ENCODE assay signal across 8 mouse cellular contexts in the genomic region with DNA sequence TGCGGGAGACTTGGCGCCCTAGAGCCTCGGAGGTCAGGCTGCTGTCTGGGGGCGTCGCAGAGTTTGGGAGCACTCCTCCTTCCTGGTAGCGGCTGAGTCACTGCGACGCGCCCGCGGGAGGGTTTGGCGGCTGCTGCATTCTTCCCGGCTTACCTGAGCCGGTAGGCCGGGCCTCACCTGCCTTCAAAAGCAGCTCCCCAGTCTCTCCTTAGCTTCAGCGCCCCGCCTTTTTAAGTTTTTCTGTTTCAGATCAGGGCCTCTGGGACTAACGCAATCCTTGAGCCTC. TPM values are rescaled to one million over a fixed set of nuclear protein-coding genes. Genes with fewer than 3 reads are reported as not detected.
DNase-seq lines count a peak whose midpoint lies in the region; ATAC-seq and TF ChIP-seq lines count a peak whose summit lies in the region.

A gene (minus strand): TSS at position 210 of the 286 bp plus-strand sequence.

- H3K4me3 ChIP-seq in layer of hippocampus, adult 2 months = peak within 1 kb of the TSS; percentile 47
- peak within 1 kb of the TSS; percentile 55 for H3K4me3 ChIP-seq in forebrain, embryonic 11.5 days (ENCODE audit: low read depth, low read length)
- H3K4me3 ChIP-seq in limb, embryonic 13.5 days = peak within 1 kb of the TSS; percentile 93
- peak within 1 kb of the TSS; percentile 43 for H3K4me3 ChIP-seq in midbrain, postnatal 0 days (ENCODE audit: low read depth, low read length)

- TF ChIP-seq CTCF in layer of hippocampus, adult 2 months (conservative IDR thresholded peaks at IDR 0.05) = no peak
- TF ChIP-seq CTCF in midbrain, postnatal 0 days (IDR thresholded peaks at IDR 0.05) = no peak

- ATAC-seq in forebrain, embryonic 11.5 days (replicated peaks; ENCODE audit: low FRiP score) = no peak
- ATAC-seq in limb, embryonic 13.5 days (ENCODE audit: low FRiP score, low read depth) = no peak
- no peak for ATAC-seq in midbrain, postnatal 0 days (ENCODE audit: low FRiP score)

- no peak within 1 kb of the TSS for H3K27ac ChIP-seq in layer of hippocampus, adult 2 months
- H3K27ac ChIP-seq in forebrain, embryonic 11.5 days (ENCODE audit: low read depth, low read length) = no peak within 1 kb of the TSS
- peak within 1 kb of the TSS; percentile 96 for H3K27ac ChIP-seq in limb, embryonic 13.5 days
- H3K27ac ChIP-seq in midbrain, postnatal 0 days (ENCODE audit: low read depth, low read length) = no peak within 1 kb of the TSS

- 2% methylated on average over 18 of the region's 18 CpGs for WGBS in forebrain, embryonic 11.5 days
- 4% methylated on average over 18 of the region's 18 CpGs for WGBS in limb, embryonic 13.5 days
- WGBS in midbrain, postnatal 0 days = 7% methylated on average over 18 of the region's 18 CpGs

- H3K9me3 ChIP-seq in forebrain, embryonic 11.5 days (ENCODE audit: control insufficient read depth, low read length) = no peaks in the 10 kb centered on the region
- no peaks in the 10 kb centered on the region for H3K9me3 ChIP-seq in limb, embryonic 13.5 days
- H3K9me3 ChIP-seq in midbrain, postnatal 0 days (ENCODE audit: low read length) = no peaks in the 10 kb centered on the region

- no peak within 1 kb of the TSS; the same call in none of the 2 replicates for H3K9ac ChIP-seq in forebrain, embryonic 11.5 days (ENCODE audit: low read length)
- peak within 1 kb of the TSS; percentile 93 for H3K9ac ChIP-seq in limb, embryonic 13.5 days
- no peak within 1 kb of the TSS for H3K9ac ChIP-seq in midbrain, postnatal 0 days (replicated peaks; ENCODE audit: low read length, poor library complexity, severe bottlenecking)

- peaks cover 22% of the 10 kb centered on the region for H3K27me3 ChIP-seq in forebrain, embryonic 11.5 days (ENCODE audit: control insufficient read depth, insufficient read depth, low read length)
- peaks cover 22% of the 10 kb centered on the region for H3K27me3 ChIP-seq in limb, embryonic 13.5 days
- peaks cover 25% of the 10 kb centered on the region for H3K27me3 ChIP-seq in midbrain, postnatal 0 days (ENCODE audit: insufficient read depth, low read length)

- peaks cover 20% of the 10 kb centered on the region for H3K4me1 ChIP-seq in forebrain, embryonic 11.5 days (replicated peaks; ENCODE audit: control insufficient read depth, insufficient read depth, low read length)
- H3K4me1 ChIP-seq in limb, embryonic 13.5 days = peaks cover 54% of the 10 kb centered on the region
- peaks cover 6% of the 10 kb centered on the region; the same call in 1 of the 2 replicates for H3K4me1 ChIP-seq in midbrain, postnatal 0 days (ENCODE audit: insufficient read depth, low read length)

- peak within 1 kb of the TSS; percentile 93 for H3K4me2 ChIP-seq in forebrain, embryonic 11.5 days (ENCODE audit: low read depth, low read length, severe bottlenecking)
- peak within 1 kb of the TSS; percentile 93 for H3K4me2 ChIP-seq in limb, embryonic 13.5 days (replicated peaks)
- peak within 1 kb of the TSS; percentile 89 for H3K4me2 ChIP-seq in midbrain, postnatal 0 days (ENCODE audit: low read depth, low read length, poor library complexity, severe bottlenecking)

- DNase-seq in layer of hippocampus, adult 2 months (ENCODE audit: low spot score in 2 of 2) = no peak
- no peak for DNase-seq in layer of hippocampus, postnatal 25 days (ENCODE audit: extremely low spot score in 1 of 2, low spot score in 1 of 2)
- DNase-seq in forebrain, embryonic 11.5 days (ENCODE audit: low spot score) = no peak
- no peak for DNase-seq in midbrain, postnatal 0 days (ENCODE audit: low spot score)
- DNase-seq in right cerebral cortex, adult 18-20 months = no peak
- no peak for DNase-seq in right cerebral cortex, postnatal 25 days
- DNase-seq in gastrocnemius, adult 8-10 months (ENCODE audit: low spot score in 2 of 2) = no peak

- H3K36me3 ChIP-seq in forebrain, embryonic 11.5 days (ENCODE audit: control insufficient read depth, insufficient read depth, low read length) = no peaks in the 10 kb centered on the region
- peaks cover 15% of the 10 kb centered on the region for H3K36me3 ChIP-seq in limb, embryonic 13.5 days
- no peaks in the 10 kb centered on the region for H3K36me3 ChIP-seq in midbrain, postnatal 0 days (ENCODE audit: insufficient read depth, low read length)

RNA-seq across cellular contexts. Expression of the gene that starts here (rescaled TPM):
- total RNA-seq in layer of hippocampus, adult 2 months (2021) = under 1 TPM; 0.49 to 0.83 TPM
- total RNA-seq in layer of hippocampus, postnatal 25 days (2021) = 1 to 10 TPM; 1.4 to 1.5 TPM
- 20.6 and 23.6 TPM in 2 replicates for polyA plus RNA-seq in forebrain, embryonic 11.5 days (2014; fragmentation: Nextera tagmentation; extraction: Ambion mirVana)
- polyA plus RNA-seq in limb, embryonic 13.5 days (2015; fragmentation: Nextera tagmentation; extraction: Ambion mirVana) = 30.9 and 33.9 TPM in 2 replicates
- 19.2 and 21.4 TPM in 2 replicates for total RNA-seq in midbrain, postnatal 0 days (2014; rRNA removed)
- 1.3 and 1.6 TPM in 2 replicates for polyA plus RNA-seq in midbrain, postnatal 0 days (2015; fragmentation: Nextera tagmentation; extraction: Ambion mirVana)
- total RNA-seq in gastrocnemius, adult 8-10 months (2022) = 1 to 10 TPM in 1 of 4 experiments, under 1 TPM in 3; 0.32 to 1.4 (median 0.55) TPM

Comparison
In these comparisons a context has a peak if more than half of its experiments do, and no peak if none do; other contexts are left out.
1. H3K4me3 ChIP-seq: peak in every context shown above with its lines; median percentile 93 in limb, embryonic 13.5 days; 55 in forebrain, embryonic 11.5 days; 47 in layer of hippocampus, adult 2 months; 43 in midbrain, postnatal 0 days.